Mouse (Mus musculus) cerebellum, postnatal 36 days (tissue): ENCODE measurements around the gene Olfr589.
"Not testable (repeated sequence)": the region's sequence is repeated elsewhere in the genome, so short reads cannot be mapped to it uniquely, and the experiment has no call there.

ENCODE experiments used
- DNase-seq, 2 experiments: peaks; one replicate each; pipeline ENCODE4 v3.0.0; 2021 to 2022; ENCODE audit warnings: mixed read lengths in 2 of 2

Olfr589 gene

GRCm38 (mm10) chr7:103156256-103156655 is at the start of gene Olfr589:
Gene Olfr589 (minus strand): TSS chr7:103156356.
- no peak for DNase-seq

- DNase-seq: not testable (repeated sequence)
Observed at GRCm38 (mm10) chr7:103184503-103184902, 28.3 kb upstream of the Olfr589 start, which contains the start of gene Olfr592. Gene Olfr592 (plus strand): TSS chr7:103184803.

DNA sequence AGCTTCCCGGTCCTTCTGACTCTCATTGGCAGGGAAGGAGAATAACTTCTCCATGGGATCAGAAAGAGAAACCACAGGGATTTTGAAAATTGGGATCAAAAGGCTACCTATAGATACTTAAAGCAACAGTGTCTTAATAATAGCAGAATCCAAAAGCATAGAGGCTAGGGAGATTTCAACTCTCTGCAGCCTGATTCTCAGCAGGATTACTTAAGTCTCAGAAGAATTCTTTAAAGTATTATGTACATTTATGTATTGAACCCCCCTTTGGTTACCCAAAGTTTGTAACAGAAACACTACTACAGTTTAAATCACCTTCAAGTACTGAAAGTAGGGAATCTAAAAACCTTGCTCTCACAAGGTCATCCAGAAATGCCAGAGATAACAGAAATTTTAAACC is 22.1 kb upstream of the Olfr589 start, which contains the start of gene Olfr591:
Gene Olfr591 (minus strand): TSS at position 101 of the 400 bp plus-strand sequence.
- DNase-seq: no peak

- DNase-seq: peak; percentile 1 to 5
Observed at GRCm38 (mm10) chr7:103169697-103170096, 13.5 kb upstream of the Olfr589 start.

- no peak for DNase-seq
Observed at GRCm38 (mm10) chr7:103140579-103140978, 15.6 kb downstream of the Olfr589 start, which contains the start of gene Olfr588-ps1. Gene Olfr588-ps1 (plus strand): TSS chr7:103140879.

DNA sequence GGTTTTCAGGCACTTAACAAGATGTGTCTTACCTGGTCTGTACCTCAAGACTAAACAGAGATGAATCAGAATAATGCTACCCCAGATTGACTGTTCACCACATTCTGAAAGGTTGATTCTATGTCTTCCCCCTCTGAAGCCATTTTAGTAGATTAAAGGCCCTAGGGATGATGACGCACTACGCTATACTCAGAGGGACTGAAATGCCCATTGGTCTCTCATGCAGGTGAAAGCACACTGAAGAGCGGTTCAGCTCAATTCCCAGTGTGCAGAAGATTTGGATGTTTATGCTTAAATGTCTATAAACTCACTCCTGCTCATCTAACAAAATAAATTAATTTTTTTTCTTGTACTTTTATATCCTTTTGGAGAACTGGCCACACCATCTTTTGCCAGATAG is 30.6 kb downstream of the Olfr589 start, which contains the start of gene Olfr586:
Gene Olfr586 (minus strand): TSS at position 101 of the 400 bp plus-strand sequence.
- DNase-seq: no peak

DNA sequence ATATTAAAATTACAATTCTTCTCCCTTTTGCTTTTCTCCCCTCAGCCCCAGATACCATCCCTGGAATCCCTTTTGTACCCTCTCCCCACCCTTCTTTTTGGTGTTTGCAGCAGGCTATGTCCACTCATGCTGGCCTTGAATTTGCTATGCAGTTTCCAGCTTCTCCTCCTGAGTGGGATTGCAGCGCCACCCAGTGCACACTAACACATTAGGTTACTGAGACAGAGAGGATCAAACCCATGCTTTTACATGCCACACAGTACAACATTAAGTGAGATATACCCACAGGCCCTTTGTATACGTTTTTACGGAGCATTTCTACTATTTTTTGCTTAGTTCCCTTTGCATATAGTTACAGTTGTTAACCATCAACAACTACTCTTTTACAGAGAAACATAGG is 36.8 kb downstream of the Olfr589 start:
- no peak for DNase-seq
